Mouse (Mus musculus) megakaryocyte, embryonic 14.5 days (primary cell): ENCODE data around the gene Comt. TPM values are rescaled to one million over a fixed set of nuclear protein-coding genes. Genes with fewer than 3 reads are reported as not detected.

ENCODE experiments used
- H3K27me3 ChIP-seq: replicated peaks from 2 replicates; pipeline ENCODE3; 2012; ENCODE audit warnings: inconsistent platforms
- H3K36me3 ChIP-seq: replicated peaks from 2 replicates; pipeline ENCODE3; 2012; ENCODE audit warnings: low read length, inconsistent platforms, mixed read lengths
- H3K4me1 ChIP-seq: 2 replicates; pipeline ENCODE4 v1.6.1; 2012; ENCODE audit warnings: inconsistent platforms
- H3K4me3 ChIP-seq: replicated peaks from 2 replicates; pipeline ENCODE3; 2012; ENCODE audit warnings: moderate library complexity, mild to moderate bottlenecking, inconsistent platforms
- H3K9me3 ChIP-seq: 2 replicates; pipeline ENCODE4 v1.6.1; 2012; ENCODE audit warnings: inconsistent platforms
- FLI1 ChIP-seq: IDR thresholded peaks from 2 replicates; pipeline ENCODE4 v1.6.1; 2012; ENCODE audit warnings: low read length, inconsistent platforms, mixed read lengths
- GATA1 ChIP-seq: IDR thresholded peaks from 3 replicates; pipeline ENCODE4 v1.6.1; 2012; ENCODE audit warnings: mixed read lengths, low read length, inconsistent platforms, borderline replicate concordance
- polyA plus RNA-seq: library from polyadenylated mRNA; stranded (reverse); fragments of >175 nt; gene quantifications from 2 replicates; pipeline ENCODE4 v1.2.3, GENCODE M21; 2012; ENCODE audit warnings: low replicate concordance; ENCODE audit not compliant: insufficient read depth

Gene Comt
- polyA plus RNA-seq, 1 experiment, result 52.8 TPM

- no peaks in the 10 kb centered on the region for H3K9me3 ChIP-seq
- no peak for TF ChIP-seq FLI1
Observed at GRCm38 (mm10) chr16:18392469-18393426, 33.9 kb downstream of the Comt start.

GRCm38 (mm10) chr16:18391728-18392127, 34.9 kb downstream of the Comt start:
- no peak overlapping the region for H3K4me3 ChIP-seq
- H3K9me3 ChIP-seq, result no peaks in the 10 kb centered on the region
- peaks cover 74% of the 10 kb centered on the region for H3K27me3 ChIP-seq
- no peaks in the 10 kb centered on the region for H3K36me3 ChIP-seq
- TF ChIP-seq GATA1, result no peak
- peaks cover 94% of the 10 kb centered on the region for H3K4me1 ChIP-seq

More at GRCm38 (mm10) chr16:18392469-18393426, 33.9 kb downstream of the Comt start:
- Histone ChIP-seq H3K36me3 (no peaks in the 10 kb centered on the region), H3K27me3 (peaks cover 75% of the 10 kb centered on the region), H3K4me3 (peak overlapping the region; percentile 94), H3K4me1 (peaks cover 94% of the 10 kb centered on the region)

- Histone ChIP-seq H3K4me3 (no peak overlapping the region), H3K9me3 (no peaks in the 10 kb centered on the region), H3K27me3 (peaks cover 73% of the 10 kb centered on the region), H3K4me1 (peaks cover 88% of the 10 kb centered on the region), H3K36me3 (no peaks in the 10 kb centered on the region)
- TF ChIP-seq GATA1 (no peak), FLI1 (no peak)
Observed at GRCm38 (mm10) chr16:18391127-18391526, 35.5 kb downstream of the Comt start.

GRCm38 (mm10) chr16:18390399-18390798, 36.3 kb downstream of the Comt start:
- no peak for TF ChIP-seq GATA1
- no peak for TF ChIP-seq FLI1
- Histone ChIP-seq H3K27me3 (peaks cover 73% of the 10 kb centered on the region), H3K4me3 (no peak overlapping the region), H3K36me3 (no peaks in the 10 kb centered on the region), H3K9me3 (no peaks in the 10 kb centered on the region), H3K4me1 (peaks cover 81% of the 10 kb centered on the region)

- Histone ChIP-seq H3K4me3 (peak overlapping the region; percentile 54), H3K27me3 (peaks cover 73% of the 10 kb centered on the region), H3K9me3 (no peaks in the 10 kb centered on the region), H3K36me3 (no peaks in the 10 kb centered on the region), H3K4me1 (peaks cover 68% of the 10 kb centered on the region)
- TF ChIP-seq FLI1 (no peak), GATA1 (no peak)
Observed at GRCm38 (mm10) chr16:18388583-18389435, 37.8 kb downstream of the Comt start.

- Histone ChIP-seq H3K9me3 (no peaks in the 10 kb centered on the region), H3K27me3 (peaks cover 67% of the 10 kb centered on the region), H3K36me3 (no peaks in the 10 kb centered on the region), H3K4me3 (peak overlapping the region; percentile 69), H3K4me1 (peaks cover 68% of the 10 kb centered on the region)
- TF ChIP-seq FLI1 (no peak), GATA1 (no peak)
Observed at GRCm38 (mm10) chr16:18387704-18388582, 38.7 kb downstream of the Comt start.

GRCm38 (mm10) chr16:18386972-18387371, 39.7 kb downstream of the Comt start:
- Histone ChIP-seq H3K9me3 (no peaks in the 10 kb centered on the region), H3K27me3 (peaks cover 57% of the 10 kb centered on the region), H3K4me3 (no peak overlapping the region), H3K4me1 (peaks cover 60% of the 10 kb centered on the region), H3K36me3 (no peaks in the 10 kb centered on the region)
- no peak for TF ChIP-seq GATA1
- no peak for TF ChIP-seq FLI1

GRCm38 (mm10) chr16:18386451-18386850, 40.2 kb downstream of the Comt start:
- no peak overlapping the region for H3K4me3 ChIP-seq
- TF ChIP-seq GATA1 (no peak), FLI1 (no peak)
- peaks cover 55% of the 10 kb centered on the region for H3K27me3 ChIP-seq
- peaks cover 58% of the 10 kb centered on the region for H3K4me1 ChIP-seq
- H3K9me3 ChIP-seq, result no peaks in the 10 kb centered on the region
- no peaks in the 10 kb centered on the region for H3K36me3 ChIP-seq

GRCm38 (mm10) chr16:18385411-18385810, 41.2 kb downstream of the Comt start:
- H3K36me3 ChIP-seq, result no peaks in the 10 kb centered on the region
- TF ChIP-seq GATA1 (no peak), FLI1 (no peak)
- peaks cover 49% of the 10 kb centered on the region for H3K4me1 ChIP-seq
- H3K27me3 ChIP-seq, result peaks cover 54% of the 10 kb centered on the region
- H3K9me3 ChIP-seq, result no peaks in the 10 kb centered on the region
- H3K4me3 ChIP-seq, result no peak overlapping the region
